Mouse (Mus musculus) forebrain, embryonic 11.5 days (tissue): ENCODE measurements around the gene Gm28305. TPM values are rescaled to one million over a fixed set of nuclear protein-coding genes. Genes with fewer than 3 reads are reported as not detected.

Source experiments
- ATAC-seq: fragments of 200-750 bp; cut with Nextera tagmentation; replicated peaks from 2 replicates; pipeline ENCODE4 v1.8.0; 2017; ENCODE audit warnings: moderate TSS enrichment; ENCODE audit not compliant: low FRiP score
- DNase-seq: peaks from one replicate; pipeline ENCODE4 v3.0.0-alpha.2; 2017; ENCODE audit warnings: low spot score
- H3K27ac ChIP-seq: fragments of 300-500 bp; sonication (generic); 2 replicates; pipeline ENCODE4 v1.5.1; 2014; ENCODE audit warnings: low read depth, low read length
- H3K27me3 ChIP-seq: fragments of 300-500 bp; sonication (generic); 2 replicates; pipeline ENCODE4 v1.6.1; 2014; ENCODE audit warnings: mild to moderate bottlenecking, low read length, mixed read lengths; ENCODE audit not compliant: control insufficient read depth, insufficient read depth
- H3K36me3 ChIP-seq: fragments of 300-500 bp; sonication (generic); 2 replicates; pipeline ENCODE4 v1.6.1; 2014; ENCODE audit warnings: mild to moderate bottlenecking, low read length, moderate library complexity, mixed read lengths; ENCODE audit not compliant: control insufficient read depth, insufficient read depth
- H3K4me1 ChIP-seq: fragments of 300-500 bp; sonication (generic); replicated peaks from 2 replicates; pipeline ENCODE4 v1.6.1; 2014; ENCODE audit warnings: low read length, mixed read lengths; ENCODE audit not compliant: control insufficient read depth, insufficient read depth
- H3K4me2 ChIP-seq: fragments of 300-500 bp; sonication (generic); 2 replicates; pipeline ENCODE4 v1.6.1; 2014; ENCODE audit warnings: low read depth, mild to moderate bottlenecking, low read length, moderate library complexity, mixed read lengths; ENCODE audit not compliant: severe bottlenecking
- H3K4me3 ChIP-seq: fragments of 300-500 bp; sonication (generic); 2 replicates; pipeline ENCODE4 v1.5.1; 2014; ENCODE audit warnings: low read depth, low read length
- H3K9ac ChIP-seq: fragments of 300-500 bp; sonication (generic); 2 replicates; pipeline ENCODE4 v1.6.1; 2014; ENCODE audit warnings: low read length
- H3K9me3 ChIP-seq: fragments of 300-500 bp; sonication (generic); 2 replicates; pipeline ENCODE4 v1.6.1; 2016; ENCODE audit warnings: low read length, mixed read lengths; ENCODE audit not compliant: control insufficient read depth
- WGBS: fragments of 180-500 bp; shearing (Covaris S2); extraction: QIAGEN DNeasy Blood & Tissue Kit; methylation state at CpG from one replicate; pipeline ENCODE4 v1.1.7; 2014; 5-methylcytosine and 5-hydroxymethylcytosine counted together
- polyA plus RNA-seq: library from polyadenylated mRNA; unstranded; fragments of >200 nt; fragmentation: Nextera tagmentation; extraction: Ambion mirVana; gene quantifications from 2 replicates; pipeline ENCODE4 v1.2.1, GENCODE M21; 2014

The Gm28305 gene
- polyA plus RNA-seq, 1 experiment from 2014 or later, result not detected

DNA sequence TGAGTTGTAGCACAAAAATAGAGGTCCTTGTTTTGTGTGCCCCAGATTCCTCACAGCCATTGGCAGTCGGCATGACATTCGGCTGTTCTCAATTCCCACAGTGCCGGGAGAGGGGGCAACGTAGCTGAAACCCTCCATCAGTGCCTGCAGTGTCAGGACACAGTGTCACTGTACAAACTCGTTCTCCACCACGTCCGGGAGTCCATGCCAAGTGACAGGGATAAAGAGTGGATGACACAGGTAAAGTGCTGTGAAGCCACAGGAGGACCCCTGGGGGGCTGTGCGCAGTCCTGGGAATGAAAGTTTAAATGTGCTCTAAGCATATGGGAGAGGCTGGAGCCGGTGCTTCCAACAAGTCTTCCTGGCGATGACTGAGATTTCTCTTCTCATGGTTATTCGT is 10.6 kb upstream of the Gm28305 start:
- no peak for ATAC-seq
- Histone ChIP-seq H3K36me3 (no peaks in the 10 kb centered on the region; the same call in 1 of the 2 replicates), H3K4me3 (no peak overlapping the region), H3K4me2 (no peak overlapping the region), H3K9ac (no peak overlapping the region), H3K4me1 (no peaks in the 10 kb centered on the region), H3K27ac (no peak overlapping the region), H3K9me3 (no peaks in the 10 kb centered on the region), H3K27me3 (no peaks in the 10 kb centered on the region)
- 89% methylated on average over 11 of the region's 11 CpGs for WGBS
- DNase-seq, result no peak

DNA sequence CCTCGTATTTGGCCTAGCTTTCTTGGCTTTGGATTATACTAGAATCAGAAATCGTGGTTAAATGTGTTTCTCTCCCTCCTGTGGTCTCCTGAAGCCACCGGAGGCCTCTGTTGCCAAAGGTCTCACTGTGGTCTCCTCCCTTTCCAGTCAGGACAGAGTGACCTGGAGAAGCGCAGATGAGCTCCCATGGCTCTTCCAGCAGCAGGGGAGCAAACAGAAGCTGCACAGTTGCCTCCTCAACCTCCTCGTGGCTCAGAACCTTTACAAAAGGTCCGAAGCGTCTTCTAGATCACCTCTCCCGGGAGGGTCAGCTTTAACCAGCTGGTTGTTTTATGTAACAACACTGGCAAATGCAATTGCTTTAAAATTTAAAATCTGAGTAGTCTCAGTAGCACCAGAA is 6.2 kb upstream of the Gm28305 start:
- no peak for DNase-seq
- H3K27me3 ChIP-seq, result no peaks in the 10 kb centered on the region
- no peak overlapping the region for H3K9ac ChIP-seq
- 84% methylated on average over 8 of the region's 8 CpGs for WGBS
- H3K4me2 ChIP-seq, result no peak overlapping the region
- no peaks in the 10 kb centered on the region for H3K9me3 ChIP-seq
- H3K27ac ChIP-seq, result no peak overlapping the region
- H3K4me1 ChIP-seq, result no peaks in the 10 kb centered on the region
- H3K4me3 ChIP-seq, result no peak overlapping the region
- no peak for ATAC-seq
- no peaks in the 10 kb centered on the region for H3K36me3 ChIP-seq

- Histone ChIP-seq H3K4me3 (no peak overlapping the region), H3K4me1 (no peaks in the 10 kb centered on the region), H3K36me3 (no peaks in the 10 kb centered on the region), H3K9me3 (no peaks in the 10 kb centered on the region), H3K27ac (no peak overlapping the region), H3K4me2 (no peak overlapping the region), H3K27me3 (no peaks in the 10 kb centered on the region), H3K9ac (no peak overlapping the region)
- DNase-seq (no peak), ATAC-seq (no peak)
- WGBS, result 81% methylated on average over 6 of the region's 6 CpGs
Observed at GRCm38 (mm10) chr9:104034718-104035117, 5.7 kb upstream of the Gm28305 start.

- Histone ChIP-seq H3K9me3 (no peaks in the 10 kb centered on the region), H3K27ac (no peak overlapping the region), H3K9ac (no peak overlapping the region), H3K4me2 (no peak overlapping the region), H3K4me3 (no peak overlapping the region), H3K36me3 (no peaks in the 10 kb centered on the region), H3K27me3 (no peaks in the 10 kb centered on the region), H3K4me1 (no peaks in the 10 kb centered on the region)
- ATAC-seq, result 0 out of 2 replicates have a peak, but pooled peaks have one; percentile 60
- DNase-seq, result peak; percentile 86
- 53% methylated on average over 24 of the region's 24 CpGs for WGBS
Observed at GRCm38 (mm10) chr9:104035261-104036015, 5.0 kb upstream of the Gm28305 start.

GRCm38 (mm10) chr9:104038266-104038665 is 2.2 kb upstream of the Gm28305 start:
- H3K4me3 ChIP-seq, result no peak overlapping the region
- no peak overlapping the region for H3K4me2 ChIP-seq
- no peaks in the 10 kb centered on the region for H3K27me3 ChIP-seq
- H3K9ac ChIP-seq, result no peak overlapping the region
- H3K4me1 ChIP-seq, result no peaks in the 10 kb centered on the region
- H3K9me3 ChIP-seq, result no peaks in the 10 kb centered on the region
- WGBS, result 92% methylated on average over 13 of the region's 13 CpGs
- no peak overlapping the region for H3K27ac ChIP-seq
- ATAC-seq, result no peak
- DNase-seq, result no peak
- no peaks in the 10 kb centered on the region for H3K36me3 ChIP-seq

DNA sequence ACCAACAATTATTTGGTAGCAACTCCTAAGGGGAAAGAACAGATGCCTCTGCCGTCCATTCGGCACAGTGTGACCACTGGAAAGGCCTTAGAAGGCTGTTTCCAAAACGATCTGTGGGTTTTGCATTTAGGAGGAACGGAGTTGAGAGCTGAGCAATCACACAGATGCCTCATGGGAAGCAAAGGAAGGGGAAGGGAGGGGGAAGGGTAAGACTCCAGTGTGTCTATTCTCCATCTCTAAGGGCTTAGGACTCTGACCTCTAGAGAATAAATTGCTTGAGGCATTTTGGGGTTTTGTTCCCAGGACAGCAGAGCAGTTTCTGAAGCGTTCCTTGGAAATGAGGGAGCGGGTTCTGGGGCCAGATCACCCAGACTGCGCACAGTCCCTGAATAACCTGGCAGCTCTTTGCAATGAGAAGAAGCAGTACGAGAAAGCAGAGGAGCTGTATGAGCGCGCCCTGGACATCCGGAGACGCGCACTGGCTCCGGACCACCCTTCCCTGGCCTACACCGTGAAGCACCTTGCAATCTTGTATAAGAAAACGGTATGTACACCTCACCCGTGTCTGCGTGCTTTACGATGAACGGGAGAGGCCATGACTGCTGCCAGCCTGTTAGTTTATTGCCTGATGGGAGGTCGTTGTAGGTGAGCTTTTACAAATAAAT is 1.3 kb upstream of the Gm28305 start:
- no peak overlapping the region for H3K9ac ChIP-seq
- no peaks in the 10 kb centered on the region for H3K9me3 ChIP-seq
- no peaks in the 10 kb centered on the region for H3K4me1 ChIP-seq
- no peak for ATAC-seq
- H3K4me3 ChIP-seq, result no peak overlapping the region
- 91% methylated on average over 21 of the region's 21 CpGs for WGBS
- no peak overlapping the region for H3K27ac ChIP-seq
- H3K36me3 ChIP-seq, result no peaks in the 10 kb centered on the region
- no peaks in the 10 kb centered on the region for H3K27me3 ChIP-seq
- H3K4me2 ChIP-seq, result no peak overlapping the region
- no peak for DNase-seq

DNA sequence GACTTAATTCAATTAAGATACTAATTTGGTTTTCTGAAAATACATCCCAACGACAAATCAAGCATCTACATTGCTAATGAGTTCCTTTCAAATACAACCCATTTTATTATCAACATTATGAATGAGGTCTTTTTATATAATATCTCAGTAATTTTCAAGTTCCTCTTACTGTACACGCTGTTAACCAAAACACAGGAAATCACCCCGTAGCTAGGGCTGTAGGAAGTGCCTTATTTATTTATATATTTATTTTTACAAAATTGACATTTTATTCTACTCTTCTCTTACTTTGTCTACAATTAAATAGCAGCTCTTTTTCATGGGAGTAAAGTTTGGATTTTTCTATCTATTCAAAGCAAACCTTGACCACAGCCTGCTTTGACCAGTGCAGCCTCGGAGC is 720 bp upstream of the Gm28305 start:
- DNase-seq (no peak), ATAC-seq (no peak)
- H3K4me3 ChIP-seq, result no peak overlapping the region
- no peak overlapping the region for H3K27ac ChIP-seq
- H3K36me3 ChIP-seq, result no peaks in the 10 kb centered on the region
- 88% methylated on average over 4 of the region's 4 CpGs for WGBS
- H3K27me3 ChIP-seq, result no peaks in the 10 kb centered on the region
- no peaks in the 10 kb centered on the region for H3K4me1 ChIP-seq
- no peak overlapping the region for H3K9ac ChIP-seq
- H3K9me3 ChIP-seq, result no peaks in the 10 kb centered on the region
- no peak overlapping the region for H3K4me2 ChIP-seq

- Histone ChIP-seq H3K4me2 (no peak overlapping the region), H3K27ac (no peak overlapping the region), H3K36me3 (no peaks in the 10 kb centered on the region), H3K27me3 (no peaks in the 10 kb centered on the region), H3K4me1 (no peaks in the 10 kb centered on the region), H3K9me3 (no peaks in the 10 kb centered on the region), H3K4me3 (no peak overlapping the region), H3K9ac (no peak overlapping the region)
- no peak for ATAC-seq
- 87% methylated on average over 4 of the region's 4 CpGs for WGBS
- no peak for DNase-seq
Observed at GRCm38 (mm10) chr9:104043676-104044075, 3.2 kb downstream of the Gm28305 start.

DNA sequence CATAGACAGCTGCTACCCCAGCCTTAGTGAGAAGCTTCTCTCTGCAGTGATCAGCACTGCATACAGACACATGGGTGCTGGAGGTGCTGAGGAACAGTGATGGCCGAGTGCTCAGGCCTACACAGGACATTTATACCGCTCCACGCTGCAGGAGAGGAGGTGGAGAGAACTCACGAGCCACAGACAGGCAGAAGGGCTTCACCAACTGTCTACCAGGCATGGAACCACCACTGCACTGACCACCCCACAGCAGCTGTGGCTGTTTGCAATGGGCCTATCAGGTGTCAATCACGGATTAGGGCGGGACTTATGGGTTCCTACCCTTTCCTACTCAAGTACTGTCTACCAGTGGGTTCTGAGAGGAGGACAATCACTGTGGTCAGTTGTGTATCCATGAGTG is 10.6 kb downstream of the Gm28305 start:
- ATAC-seq (no peak), DNase-seq (no peak)
- H3K4me1 ChIP-seq, result no peaks in the 10 kb centered on the region
- no peak overlapping the region for H3K4me3 ChIP-seq
- H3K27ac ChIP-seq, result no peak overlapping the region
- no peaks in the 10 kb centered on the region for H3K9me3 ChIP-seq
- no peaks in the 10 kb centered on the region for H3K27me3 ChIP-seq
- no peak overlapping the region for H3K4me2 ChIP-seq
- peaks cover 4% of the 10 kb centered on the region; the same call in 1 of the 2 replicates for H3K36me3 ChIP-seq
- no peak overlapping the region for H3K9ac ChIP-seq
- 89% methylated on average over 6 of the region's 6 CpGs for WGBS
